Mouse (Mus musculus) thymus, postnatal 10 days (tissue): ENCODE measurements around the gene Fbxl15.

Experiments used
- DNase-seq, 2 experiments: peaks; one replicate each; pipeline ENCODE4 v3.0.0; 2021; ENCODE audit warnings: low spot score in 2 of 2

Fbxl15 gene

GRCm38 (mm10) chr19:46347936-46348668 is 20.1 kb downstream of the Fbxl15 start:
- DNase-seq: no peak

- no peak for DNase-seq
Measured at GRCm38 (mm10) chr19:46348761-46349458, 20.9 kb downstream of the Fbxl15 start.

DNA sequence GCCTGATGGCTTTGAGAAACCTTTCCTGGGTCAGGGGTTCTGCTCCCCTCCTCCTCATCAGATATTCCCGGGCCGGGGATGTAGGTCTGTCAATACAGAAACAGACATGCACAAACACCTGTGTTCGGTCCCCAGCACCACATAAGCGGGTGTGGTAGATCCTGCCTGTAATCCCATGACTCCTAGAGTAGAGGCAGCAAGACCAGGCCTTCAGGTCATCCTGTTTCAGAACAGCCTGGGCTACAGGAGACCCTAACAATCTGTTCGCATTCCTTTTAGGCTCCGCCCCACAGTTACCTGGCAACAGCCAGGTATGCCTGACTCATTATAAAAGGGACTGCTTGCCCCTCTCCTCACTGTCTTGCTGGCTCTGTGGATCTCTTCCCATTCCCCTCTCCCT is 21.6 kb downstream of the Fbxl15 start:
- no peak for DNase-seq

GRCm38 (mm10) chr19:46350168-46350932 is 22.4 kb downstream of the Fbxl15 start, which contains the start of gene 2310034G01Rik:
TSS of gene 2310034G01Rik (minus strand) at chr19:46350302.
- no peak for DNase-seq

- peak; percentile 81 to 84 for DNase-seq
Measured at GRCm38 (mm10) chr19:46356701-46357138, 28.7 kb downstream of the Fbxl15 start.

GRCm38 (mm10) chr19:46357344-46358280 is 29.6 kb downstream of the Fbxl15 start:
- DNase-seq: no peak

DNA sequence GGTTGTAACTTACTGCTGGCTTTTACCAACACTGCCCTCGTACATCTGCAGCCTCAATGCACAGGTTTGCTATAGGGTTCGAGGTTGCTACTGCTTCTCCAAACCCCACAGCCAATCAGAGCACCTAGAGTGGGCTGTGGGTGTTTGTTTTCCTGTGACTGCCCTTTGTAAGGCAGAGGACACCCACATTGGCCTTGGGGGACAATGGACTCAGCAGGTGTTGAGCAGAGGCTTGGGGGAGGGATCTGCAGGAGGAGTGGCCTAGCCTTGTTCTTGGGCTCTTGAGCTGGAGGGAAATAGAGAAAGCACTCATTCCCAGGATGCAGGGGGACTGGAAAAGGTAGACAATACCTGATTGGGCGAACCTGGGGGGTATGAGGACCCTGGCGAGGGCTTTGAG is 30.4 kb downstream of the Fbxl15 start:
- DNase-seq: no peak

GRCm38 (mm10) chr19:46362104-46362503 is 34.1 kb downstream of the Fbxl15 start:
- DNase-seq: no peak

GRCm38 (mm10) chr19:46363294-46364009 is 35.5 kb downstream of the Fbxl15 start:
- no peak for DNase-seq

DNA sequence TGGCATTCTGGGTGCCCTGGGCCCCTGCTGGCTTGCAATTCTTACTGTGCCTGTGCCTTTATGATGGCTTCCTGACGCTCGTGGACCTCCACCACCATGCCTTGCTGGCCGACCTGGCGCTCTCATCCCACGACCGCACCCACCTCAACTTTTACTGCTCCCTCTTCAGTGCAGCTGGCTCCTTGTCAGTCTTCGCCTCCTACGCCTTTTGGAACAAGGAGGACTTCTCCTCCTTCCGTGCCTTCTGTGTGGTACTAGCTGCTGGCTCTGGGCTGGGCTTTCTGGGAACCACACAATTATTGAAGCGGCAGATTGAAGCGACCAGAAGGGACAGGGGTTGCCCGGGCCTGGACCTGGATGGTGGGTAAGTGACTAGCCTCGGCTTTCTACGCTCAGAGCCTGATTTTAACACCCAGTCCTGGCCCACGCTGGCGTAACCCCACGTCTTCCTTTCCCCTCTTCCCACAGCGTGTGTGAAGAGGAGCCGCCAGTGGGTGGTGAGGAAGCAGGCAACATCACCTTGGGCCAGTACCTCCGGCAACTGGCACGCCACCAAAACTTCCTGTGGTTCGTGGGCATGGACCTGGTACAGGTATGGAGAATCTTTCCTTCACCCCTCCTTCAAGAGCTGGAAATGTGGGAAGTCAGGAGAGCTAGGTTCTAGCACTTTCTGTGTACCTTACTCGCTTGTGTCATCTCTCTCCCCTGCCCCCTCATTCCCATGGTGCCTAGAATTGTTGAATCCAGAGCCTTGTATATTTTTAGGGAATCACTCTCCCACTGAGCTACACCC is 40.0 kb downstream of the Fbxl15 start:
- DNase-seq: no peak

- DNase-seq: no peak
Measured at GRCm38 (mm10) chr19:46369204-46369603, 41.2 kb downstream of the Fbxl15 start.

DNA sequence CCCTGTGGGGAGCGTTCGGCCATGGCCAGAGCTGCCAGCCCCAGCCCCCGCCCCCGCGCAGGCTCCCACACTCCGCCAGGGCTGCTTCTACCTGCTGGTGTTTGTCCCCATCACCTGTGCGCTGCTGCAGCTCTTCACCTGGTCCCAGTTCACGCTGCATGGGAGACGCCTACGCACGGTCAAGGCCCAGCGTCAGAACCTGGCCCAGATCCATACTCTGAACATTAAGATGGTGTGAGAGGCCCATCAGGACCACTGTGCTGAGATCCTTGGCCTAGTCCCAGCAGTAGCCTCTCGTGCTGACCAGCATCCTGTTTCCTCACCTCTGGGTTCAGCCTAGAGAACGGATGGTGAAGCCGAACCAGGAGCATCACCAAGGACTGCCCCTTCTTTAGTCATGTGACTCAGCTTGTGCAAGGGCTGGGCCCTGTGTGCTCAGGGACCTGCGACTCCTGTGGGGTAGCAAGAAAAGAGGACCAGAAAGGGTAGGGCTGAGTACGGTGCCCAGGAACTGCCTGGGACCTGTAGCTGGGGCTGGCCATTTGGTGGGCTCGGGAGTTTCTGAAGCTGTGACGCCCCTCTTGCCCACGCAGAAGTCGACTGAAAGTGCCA is 46.6 kb downstream of the Fbxl15 start:
- DNase-seq: no peak

DNA sequence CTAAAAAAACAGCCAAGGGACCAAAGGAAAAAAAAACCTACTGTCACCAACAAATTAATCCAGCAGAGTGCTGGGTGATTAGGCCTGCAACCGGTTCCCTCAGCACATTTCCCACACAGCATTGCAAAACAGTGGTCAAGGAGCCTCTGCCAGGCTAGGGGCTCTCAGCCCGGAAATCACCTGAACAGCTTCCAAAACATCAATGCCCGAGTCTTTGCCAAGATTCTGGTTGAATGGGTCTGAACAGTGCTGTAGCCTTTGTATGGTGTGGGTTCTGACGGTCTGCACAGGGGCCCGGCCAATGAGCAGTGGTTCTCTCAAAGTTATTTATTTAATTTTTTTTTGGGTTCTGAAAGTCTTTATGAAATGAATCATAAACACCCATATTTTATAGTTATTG is 47.5 kb downstream of the Fbxl15 start:
- DNase-seq: no peak

- DNase-seq: no peak
Measured at GRCm38 (mm10) chr19:46375891-46376290, 47.9 kb downstream of the Fbxl15 start.
